Mouse (Mus musculus) CD8-positive naive resting alpha-beta T cell, adult 2 months (primary cell): Measurements from ENCODE around the gene Gdf10.

Experiments used
- DNase-seq, 2 experiments: peaks; one replicate each; pipeline ENCODE4 v3.0.0; 2022; ENCODE audit warnings: low read depth in 2 of 2, low spot score in 2 of 2

The Gdf10 gene

DNA sequence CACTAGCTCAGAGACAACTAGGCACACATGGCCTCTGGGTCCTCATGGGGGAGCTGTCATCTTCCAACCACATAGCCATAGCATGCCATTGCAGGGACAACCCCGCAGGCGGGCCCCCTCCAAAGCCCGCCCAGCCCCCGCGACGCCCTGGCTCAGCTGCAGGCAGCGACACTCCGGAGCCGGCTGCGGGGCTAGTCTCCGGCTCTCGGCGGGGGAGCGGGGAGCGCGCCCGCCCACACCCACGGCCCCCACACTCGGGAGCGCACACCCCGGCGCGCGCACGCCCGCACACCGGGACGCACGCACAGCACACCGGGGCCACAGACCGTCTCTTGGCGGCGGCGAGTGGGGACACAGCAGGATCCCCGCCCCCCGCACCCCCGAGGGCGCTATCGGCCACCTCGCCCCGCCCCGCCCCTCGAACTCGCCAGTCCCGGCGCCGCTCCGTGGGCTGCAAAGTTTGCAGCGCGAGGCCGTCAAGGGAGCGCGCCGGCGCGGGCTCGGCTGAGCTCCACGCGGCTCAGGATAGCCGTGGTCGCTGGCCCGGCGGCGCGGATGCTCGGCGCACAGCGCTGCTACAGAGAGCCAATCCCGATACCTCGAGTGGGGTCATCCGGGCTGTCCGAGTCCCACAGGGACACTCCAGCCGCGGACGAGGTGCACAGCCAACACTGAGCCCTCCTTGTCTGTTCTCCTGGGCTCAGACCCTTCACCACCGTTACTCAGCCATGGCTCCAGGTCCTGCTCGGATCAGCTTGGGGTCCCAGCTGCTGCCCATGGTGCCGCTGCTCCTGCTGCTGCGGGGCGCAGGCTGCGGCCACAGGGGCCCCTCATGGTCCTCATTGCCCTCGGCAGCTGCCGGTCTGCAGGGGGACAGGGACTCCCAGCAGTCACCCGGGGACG lies at the start of gene Gdf10:
Gdf10 (plus strand) TSS at position 420 of the 903 bp plus-strand sequence.
- DNase-seq: no peak

DNA sequence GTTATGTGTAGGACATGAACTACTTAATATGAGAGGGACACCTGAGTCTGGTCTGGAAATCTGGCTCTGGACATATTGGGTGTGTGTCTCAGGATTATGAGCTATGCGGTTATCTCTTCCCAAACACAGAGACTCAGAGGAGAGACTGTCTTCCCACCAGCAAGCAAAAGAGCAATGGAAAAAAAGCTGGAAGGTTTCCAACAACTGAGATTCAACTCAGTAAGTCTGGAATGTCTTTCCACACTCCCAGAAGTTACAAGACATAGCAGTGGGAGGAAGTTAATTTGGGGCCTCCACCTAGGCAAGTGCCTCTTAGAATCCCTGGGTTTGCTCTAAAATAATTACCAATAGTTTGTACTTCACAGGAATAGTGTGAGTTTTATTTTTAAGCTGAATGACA lies 44.6 kb upstream of the Gdf10 start:
- DNase-seq: no peak

DNA sequence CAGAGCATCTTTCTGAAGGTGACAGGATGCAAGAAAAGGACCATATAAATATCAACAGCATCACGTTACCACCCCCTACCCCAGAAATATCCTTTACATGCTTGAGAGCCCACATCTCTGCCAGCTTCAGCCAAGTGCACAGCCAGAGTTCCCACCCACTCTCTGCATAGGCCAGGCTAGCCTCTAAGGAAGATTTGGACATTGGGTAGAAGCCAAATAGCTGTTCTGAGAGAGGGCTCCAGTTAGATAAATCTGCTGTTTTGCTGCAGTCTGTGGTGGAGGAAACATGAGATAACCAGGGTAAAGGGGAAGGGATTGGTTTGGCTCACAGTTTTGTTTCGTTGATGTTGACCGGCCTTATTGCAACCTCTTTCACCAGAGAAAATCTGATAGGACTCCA lies 43.2 kb upstream of the Gdf10 start:
- no peak for DNase-seq

GRCm38 (mm10) chr14:33881471-33881870 lies 41.9 kb upstream of the Gdf10 start:
- DNase-seq: no peak

DNA sequence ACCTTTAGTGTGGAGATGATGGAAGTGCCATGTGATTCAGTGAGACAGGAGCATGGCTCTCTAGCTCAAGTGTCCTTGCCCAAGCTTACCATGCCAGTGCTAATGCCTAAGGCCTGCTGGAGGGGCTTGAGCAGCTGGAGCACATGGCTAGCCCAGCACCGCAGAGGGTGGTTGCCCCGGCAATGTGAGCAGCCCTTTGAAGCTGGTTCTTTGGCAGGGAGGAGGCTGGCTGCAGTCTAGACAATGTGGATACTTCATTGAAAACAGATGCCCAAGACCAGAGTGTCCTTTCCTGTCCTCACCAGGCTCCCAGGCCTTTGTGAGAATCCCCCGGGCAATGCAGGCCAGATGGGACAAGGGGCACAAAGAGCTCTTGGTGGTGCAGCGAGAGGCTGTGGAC lies 40.3 kb upstream of the Gdf10 start:
- DNase-seq: no peak

GRCm38 (mm10) chr14:33885466-33885865 lies 37.9 kb upstream of the Gdf10 start:
- DNase-seq: no peak

- no peak for DNase-seq
Observed at GRCm38 (mm10) chr14:33888387-33889035, 34.9 kb upstream of the Gdf10 start.

DNA sequence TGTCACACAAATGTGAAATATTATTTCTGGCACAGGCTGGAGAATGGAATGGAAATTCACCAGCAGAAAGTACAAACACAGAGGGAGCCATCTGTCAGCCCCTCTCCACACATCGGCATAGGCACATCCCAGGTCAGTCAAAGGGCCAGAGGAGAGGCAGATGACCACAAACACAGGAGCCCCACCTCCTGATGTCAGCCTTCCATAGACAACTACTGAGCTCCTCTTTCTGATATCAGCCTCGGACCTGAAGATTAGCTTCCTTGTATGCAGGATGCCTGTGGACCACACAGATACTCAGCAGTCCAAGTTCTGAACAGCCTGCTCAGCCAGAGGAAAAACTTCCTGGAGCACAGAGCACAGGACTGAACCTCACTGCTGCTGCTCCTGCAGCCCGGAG lies 33.4 kb upstream of the Gdf10 start:
- DNase-seq: no peak

- DNase-seq: no peak
Observed at GRCm38 (mm10) chr14:33891507-33891906, 31.9 kb upstream of the Gdf10 start.

GRCm38 (mm10) chr14:33895777-33896176 lies 27.6 kb upstream of the Gdf10 start:
- no peak for DNase-seq

- no peak for DNase-seq
Observed at GRCm38 (mm10) chr14:33896628-33897300, 26.6 kb upstream of the Gdf10 start.

- no peak for DNase-seq
Observed at GRCm38 (mm10) chr14:33902783-33903182, 20.6 kb upstream of the Gdf10 start.

GRCm38 (mm10) chr14:33903199-33903598 lies 20.2 kb upstream of the Gdf10 start:
- DNase-seq: no peak

GRCm38 (mm10) chr14:33904851-33905250 lies 18.5 kb upstream of the Gdf10 start:
- no peak for DNase-seq

DNA sequence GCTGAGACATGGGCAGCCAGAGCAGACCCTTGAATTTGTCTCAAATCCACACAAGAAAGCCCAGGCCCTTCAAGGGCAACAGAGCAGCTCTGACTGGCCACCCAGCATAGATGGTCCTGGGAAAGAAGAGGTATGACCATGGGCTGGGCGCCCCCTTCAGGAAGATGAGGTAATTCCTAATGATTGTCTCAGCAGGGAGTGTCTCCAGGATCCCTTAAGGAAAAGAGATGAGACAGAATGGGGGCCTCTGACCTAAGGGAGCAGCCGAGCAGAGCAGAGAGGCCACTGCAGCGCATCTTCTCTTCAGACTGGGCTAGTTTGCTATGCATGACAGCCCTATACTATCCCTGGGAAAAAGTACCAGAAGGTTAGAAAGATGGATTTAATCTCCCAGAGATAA lies 9.7 kb upstream of the Gdf10 start:
- DNase-seq: no peak

DNA sequence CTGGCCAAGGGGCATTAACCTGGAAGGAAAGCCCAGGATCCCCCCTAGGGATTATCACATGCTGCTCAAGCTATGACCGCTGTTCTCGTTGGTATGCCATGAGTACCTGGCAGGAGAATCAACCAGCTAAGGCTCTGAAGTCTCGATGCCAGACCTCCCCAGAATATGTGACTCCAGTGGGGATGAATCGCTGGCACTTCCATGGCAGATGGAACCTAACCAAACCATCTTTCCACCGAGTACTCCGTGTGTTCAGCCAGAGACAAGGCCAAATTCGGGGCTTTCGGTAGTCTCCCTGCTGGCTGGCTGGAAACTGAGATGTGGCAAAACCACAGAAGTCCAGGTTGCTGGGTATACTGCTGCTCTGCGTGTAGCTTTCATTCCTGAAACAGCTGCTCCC lies 9.2 kb upstream of the Gdf10 start:
- no peak for DNase-seq

- no peak for DNase-seq
Observed at GRCm38 (mm10) chr14:33920727-33921559, 2.4 kb upstream of the Gdf10 start.

- DNase-seq: no peak
Observed at GRCm38 (mm10) chr14:33922771-33923167, 618 bp upstream of the Gdf10 start.

GRCm38 (mm10) chr14:33931853-33932252 lies 8.5 kb downstream of the Gdf10 start:
- no peak for DNase-seq

GRCm38 (mm10) chr14:33932935-33933703 lies 9.7 kb downstream of the Gdf10 start:
- DNase-seq: no peak
